Mouse (Mus musculus) heart, embryonic 16.5 days (tissue): Measurements from ENCODE around the gene Cyp24a1. TPM values are rescaled to one million over a fixed set of nuclear protein-coding genes. Genes with fewer than 3 reads are reported as not detected.
A peak's percentile ranks its signal among the peaks of the same experiment; 100 is the strongest.
"Not testable (repeated sequence)": the region's sequence is repeated elsewhere in the genome, so short reads cannot be mapped to it uniquely, and the experiment has no call there.

Experiments
- ATAC-seq: fragments of 200-750 bp; cut with Nextera tagmentation; replicated peaks from 2 replicates; pipeline ENCODE4 v1.8.0; 2017; ENCODE audit warnings: moderate number of reproducible peaks; ENCODE audit not compliant: insufficient read depth, low FRiP score; ENCODE audit errors: extremely low read depth
- H3K27ac ChIP-seq: fragments of 300-500 bp; sonication (generic); 2 replicates; pipeline ENCODE4 v1.5.1; 2014; ENCODE audit warnings: mild to moderate bottlenecking, low read length, control low read depth, moderate library complexity
- H3K27me3 ChIP-seq: fragments of 300-500 bp; sonication (generic); 2 replicates; pipeline ENCODE4 v1.6.1; 2014; ENCODE audit warnings: low read length, mixed read lengths; ENCODE audit not compliant: control insufficient read depth, insufficient read depth
- H3K36me3 ChIP-seq: fragments of 300-500 bp; sonication (generic); 2 replicates; pipeline ENCODE4 v1.6.1; 2014; ENCODE audit not compliant: control insufficient read depth, insufficient read depth
- H3K4me1 ChIP-seq: fragments of 300-500 bp; sonication (generic); 2 replicates; pipeline ENCODE4 v1.6.1; 2014; ENCODE audit warnings: low read length, mixed read lengths; ENCODE audit not compliant: control insufficient read depth, insufficient read depth
- H3K4me2 ChIP-seq: fragments of 300-500 bp; sonication (generic); 2 replicates; pipeline ENCODE4 v1.6.1; 2014; ENCODE audit warnings: low read depth, mild to moderate bottlenecking, control low read depth, low read length
- H3K4me3 ChIP-seq: fragments of 300-500 bp; sonication (generic); 2 replicates; pipeline ENCODE4 v1.5.1; 2014; ENCODE audit warnings: mild to moderate bottlenecking, control low read depth, low read length
- H3K9ac ChIP-seq: fragments of 300-500 bp; sonication (generic); 2 replicates; pipeline ENCODE4 v1.6.1; 2014; ENCODE audit warnings: low read length, control low read depth
- H3K9me3 ChIP-seq: fragments of 300-500 bp; sonication (generic); replicated peaks from 2 replicates; pipeline ENCODE4 v1.6.1; 2016; ENCODE audit warnings: low read length; ENCODE audit not compliant: control insufficient read depth
- WGBS: fragments of 180-500 bp; shearing (Covaris S2); extraction: QIAGEN DNeasy Blood & Tissue Kit; methylation state at CpG from one replicate; pipeline ENCODE4 v1.1.7; 2014; 5-methylcytosine and 5-hydroxymethylcytosine counted together
- polyA plus RNA-seq: library from polyadenylated mRNA; unstranded; fragments of >200 nt; fragmentation: Nextera tagmentation; extraction: Ambion mirVana; gene quantifications from 2 replicates; pipeline ENCODE4 v1.2.1, GENCODE M21; 2015

Cyp24a1 gene
- polyA plus RNA-seq, 1 experiment from 2014 or later = not detected

GRCm38 (mm10) chr2:170461652-170462051 is 35.3 kb downstream of the Cyp24a1 start:
- no peaks in the 10 kb centered on the region for H3K4me1 ChIP-seq
- 72% methylated on average over 7 of the region's 7 CpGs for WGBS
- no peaks in the 10 kb centered on the region for H3K36me3 ChIP-seq
- no peak overlapping the region for H3K27ac ChIP-seq
- H3K27me3 ChIP-seq = peaks cover 41% of the 10 kb centered on the region
- no peak overlapping the region for H3K4me2 ChIP-seq
- H3K9ac ChIP-seq = no peak overlapping the region
- H3K9me3 ChIP-seq = no peaks in the 10 kb centered on the region
- no peak overlapping the region for H3K4me3 ChIP-seq
- no peak for ATAC-seq

GRCm38 (mm10) chr2:170459805-170460204 is 37.1 kb downstream of the Cyp24a1 start:
- H3K4me1 ChIP-seq = no peaks in the 10 kb centered on the region
- no peak overlapping the region for H3K4me3 ChIP-seq
- H3K27me3 ChIP-seq = peaks cover 44% of the 10 kb centered on the region
- no peak overlapping the region for H3K27ac ChIP-seq
- no peaks in the 10 kb centered on the region for H3K9me3 ChIP-seq
- ATAC-seq = no peak
- H3K4me2 ChIP-seq = no peak overlapping the region
- no peaks in the 10 kb centered on the region for H3K36me3 ChIP-seq
- 46% methylated on average over 9 of the region's 9 CpGs for WGBS
- no peak overlapping the region for H3K9ac ChIP-seq

- H3K4me2 ChIP-seq = no peak overlapping the region
- H3K4me3 ChIP-seq = no peak overlapping the region
- H3K9me3 ChIP-seq = no peaks in the 10 kb centered on the region
- WGBS = 71% methylated on average over 10 of the region's 10 CpGs
- H3K9ac ChIP-seq = no peak overlapping the region
- no peak overlapping the region for H3K27ac ChIP-seq
- peaks cover 48% of the 10 kb centered on the region for H3K27me3 ChIP-seq
- no peaks in the 10 kb centered on the region for H3K36me3 ChIP-seq
- no peak for ATAC-seq
- H3K4me1 ChIP-seq = no peaks in the 10 kb centered on the region
Observed at GRCm38 (mm10) chr2:170459183-170459582, 37.8 kb downstream of the Cyp24a1 start.

GRCm38 (mm10) chr2:170453809-170454208 is 43.1 kb downstream of the Cyp24a1 start:
- H3K4me1 ChIP-seq, H3K27ac ChIP-seq, H3K4me3 ChIP-seq, ATAC-seq, H3K9me3 ChIP-seq, H3K36me3 ChIP-seq, H3K4me2 ChIP-seq, H3K9ac ChIP-seq: not testable (repeated sequence)
- 46% methylated on average over 3 of the region's 4 CpGs for WGBS
- peaks cover 36% of the 10 kb centered on the region for H3K27me3 ChIP-seq

- Histone ChIP-seq H3K4me1 (0 out of 2 replicates have a peak, but pooled peaks cover 3% of the 10 kb centered on the region), H3K27me3 (peaks cover 27% of the 10 kb centered on the region), H3K9me3 (no peaks in the 10 kb centered on the region), H3K4me3 (no peak overlapping the region), H3K27ac (no peak overlapping the region), H3K36me3 (no peaks in the 10 kb centered on the region), H3K9ac (no peak overlapping the region; the same call in 1 of the 2 replicates), H3K4me2 (peak overlapping the region; percentile 40)
- 8% methylated on average over 9 of the region's 9 CpGs for WGBS
- 0 out of 2 replicates have a peak, but pooled peaks have one; percentile 23 for ATAC-seq
Observed at GRCm38 (mm10) chr2:170450933-170451332, 46.0 kb downstream of the Cyp24a1 start.

- ATAC-seq = no peak
- 62% methylated on average over 10 of the region's 10 CpGs for WGBS
- peaks cover 17% of the 10 kb centered on the region for H3K27me3 ChIP-seq
Observed at GRCm38 (mm10) chr2:170447651-170448050, 49.3 kb downstream of the Cyp24a1 start.

GRCm38 (mm10) chr2:170446843-170447383 is 50.0 kb downstream of the Cyp24a1 start:
- H3K27me3 ChIP-seq = peaks cover 11% of the 10 kb centered on the region
- no peak for ATAC-seq
- H3K27ac ChIP-seq = no peak overlapping the region
- H3K4me2 ChIP-seq = no peak overlapping the region
- 65% methylated on average over 5 of the region's 5 CpGs for WGBS
- H3K9me3 ChIP-seq = no peaks in the 10 kb centered on the region; the same call in 1 of the 2 replicates
- H3K36me3 ChIP-seq = no peaks in the 10 kb centered on the region
- H3K4me1 ChIP-seq = 0 out of 2 replicates have a peak, but pooled peaks cover 3% of the 10 kb centered on the region
- no peak overlapping the region for H3K9ac ChIP-seq
- no peak overlapping the region for H3K4me3 ChIP-seq

More at GRCm38 (mm10) chr2:170447651-170448050, 49.3 kb downstream of the Cyp24a1 start:
- Histone ChIP-seq H3K4me1 (0 out of 2 replicates have a peak, but pooled peaks cover 3% of the 10 kb centered on the region), H3K36me3 (no peaks in the 10 kb centered on the region), H3K4me3 (no peak overlapping the region), H3K27ac (no peak overlapping the region), H3K9ac (no peak overlapping the region), H3K4me2 (no peak overlapping the region), H3K9me3 (no peaks in the 10 kb centered on the region; the same call in 1 of the 2 replicates)

GRCm38 (mm10) chr2:170445861-170446260 is 51.1 kb downstream of the Cyp24a1 start:
- Histone ChIP-seq H3K4me3 (no peak overlapping the region), H3K36me3 (no peaks in the 10 kb centered on the region), H3K27me3 (peaks cover 8% of the 10 kb centered on the region), H3K9ac (no peak overlapping the region), H3K4me1 (no peaks in the 10 kb centered on the region), H3K4me2 (no peak overlapping the region), H3K9me3 (no peaks in the 10 kb centered on the region; the same call in 1 of the 2 replicates), H3K27ac (no peak overlapping the region)
- ATAC-seq = no peak
- WGBS = 67% methylated on average over 5 of the region's 5 CpGs

GRCm38 (mm10) chr2:170442535-170442934 is 54.4 kb downstream of the Cyp24a1 start:
- H3K9ac ChIP-seq = no peak overlapping the region
- no peaks in the 10 kb centered on the region; the same call in 1 of the 2 replicates for H3K4me1 ChIP-seq
- no peak overlapping the region for H3K4me2 ChIP-seq
- no peaks in the 10 kb centered on the region for H3K36me3 ChIP-seq
- H3K4me3 ChIP-seq = no peak overlapping the region
- no peak overlapping the region for H3K27ac ChIP-seq
- ATAC-seq = no peak
- peaks cover 20% of the 10 kb centered on the region for H3K27me3 ChIP-seq
- no peaks in the 10 kb centered on the region; the same call in 1 of the 2 replicates for H3K9me3 ChIP-seq
- WGBS = 64% methylated on average over 3 of the region's 3 CpGs
